Mouse (Mus musculus): ENCODE measurements at regions not wholly inside any gene's neighbourhood (a gene's known extent, or its start where the extent isn't known, plus 50 kb on each side); places are given as distances from the start of the nearest gene placed in this dataset.

DNA sequence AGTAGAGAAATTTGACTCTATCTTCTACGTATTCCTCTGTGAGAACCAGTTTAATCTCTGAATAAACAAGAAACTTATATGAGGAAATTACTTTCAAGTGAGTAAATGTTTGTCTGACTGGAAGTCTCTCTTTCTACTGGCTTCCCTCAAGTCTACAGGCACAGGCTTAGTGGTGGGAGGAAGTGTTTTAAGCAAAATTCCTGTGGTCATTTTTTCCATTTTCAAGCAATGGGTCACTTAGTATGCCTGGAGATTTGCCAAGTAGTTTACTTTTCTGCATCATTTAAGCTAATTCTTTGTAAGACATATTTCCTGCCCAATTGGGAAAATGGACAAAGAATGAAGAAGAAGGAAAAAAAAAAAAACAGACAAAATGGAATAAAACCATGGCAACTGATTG lies 632.9 kb downstream of the Slc22a22 start:
- no peaks in the 10 kb centered on the region for H3K36me3 ChIP-seq (ENCODE audit: control insufficient read depth in 1 of 2, insufficient read depth in 2 of 2, low read length in 2 of 2)
- no peak for DNase-seq (ENCODE audit: low read depth, low spot score)
- H3K27ac ChIP-seq (ENCODE audit: control insufficient read depth, low read depth, low read length), result no peak overlapping the region
- H3K4me3 ChIP-seq (ENCODE audit: control insufficient read depth in 1 of 2, insufficient read depth in 1 of 2, low read depth in 2 of 2, low read length in 2 of 2), result no peak overlapping the region
- H3K4me1 ChIP-seq (ENCODE audit: control insufficient read depth in 1 of 2, insufficient read depth in 2 of 2, low read length in 2 of 2), result no peaks in the 10 kb centered on the region
- H3K79me2 ChIP-seq (ENCODE audit: control insufficient read depth, insufficient read depth, low read length, poor library complexity), result no peaks in the 10 kb centered on the region
- no peak overlapping the region for H3K9ac ChIP-seq (ENCODE audit: control insufficient read depth, low read depth, low read length, poor library complexity, severe bottlenecking)
- no peaks in the 10 kb centered on the region for H3K27me3 ChIP-seq (ENCODE audit: control insufficient read depth in 1 of 2, insufficient read depth in 2 of 2, low read length in 2 of 2)
- no peaks in the 10 kb centered on the region for H3K9me3 ChIP-seq (replicated peaks; ENCODE audit: insufficient read depth, low read length)
- no peak for TF ChIP-seq TCF12 (IDR thresholded peaks at IDR 0.05; ENCODE audit: low read depth, low read length)
- no peak for TF ChIP-seq MAX (IDR thresholded peaks at IDR 0.05; ENCODE audit: low read length)
- no peak for TF ChIP-seq POLR2AphosphoS2 (IDR thresholded peaks at IDR 0.05; ENCODE audit: low read length)
- no peak for TF ChIP-seq ZC3H11A (IDR thresholded peaks at IDR 0.05; ENCODE audit: low read depth, low read length)
- TF ChIP-seq CHD1 (IDR thresholded peaks at IDR 0.05; ENCODE audit: low read depth, low read length), result no peak
- no peak for TF ChIP-seq JUND (IDR thresholded peaks at IDR 0.05; ENCODE audit: low read depth, low read length)
- no peak for TF ChIP-seq EP300 (IDR thresholded peaks at IDR 0.05; ENCODE audit: low read depth in 1 of 2, low read length in 2 of 2)
- TF ChIP-seq GATA1 (IDR thresholded peaks at IDR 0.05; ENCODE audit: low read depth, low read length), result no peak
- TF ChIP-seq ZKSCAN1 (IDR thresholded peaks at IDR 0.05; ENCODE audit: low read depth, low read length), result no peak
- TF ChIP-seq NRF1 (IDR thresholded peaks at IDR 0.05; ENCODE audit: insufficient read depth, low read depth, low read length, poor library complexity, severe bottlenecking), result no peak
- no peak for TF ChIP-seq POLR2AphosphoS5 (IDR thresholded peaks at IDR 0.05; ENCODE audit: borderline replicate concordance, low read depth, low read length)
- TF ChIP-seq CHD2 (IDR thresholded peaks at IDR 0.05; ENCODE audit: low read length), result no peak

DNA sequence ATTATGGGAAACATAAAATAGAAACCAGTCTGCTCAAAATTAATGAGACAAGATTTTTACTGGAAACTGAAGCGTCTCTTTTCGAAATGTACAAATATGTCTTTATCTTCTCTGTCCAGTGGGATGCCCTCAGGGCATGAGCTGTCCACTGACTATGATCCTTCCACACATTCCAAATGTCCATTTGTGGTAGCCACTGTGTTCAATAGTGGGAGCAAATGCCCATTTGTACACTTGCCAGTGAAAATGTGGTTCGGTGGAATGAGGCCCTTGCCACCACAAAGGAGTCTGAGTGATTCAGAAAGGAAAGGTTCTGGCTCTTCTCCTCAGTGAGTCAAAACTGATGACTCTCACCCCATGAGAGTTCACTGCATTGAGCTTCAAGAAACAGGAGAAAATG lies 635.9 kb downstream of the Slc22a22 start:
- DNase-seq (ENCODE audit: low read depth, low spot score), result no peak
- no peak overlapping the region for H3K27ac ChIP-seq (ENCODE audit: control insufficient read depth, low read depth, low read length)
- TF ChIP-seq USF2 (IDR thresholded peaks at IDR 0.05; ENCODE audit: borderline replicate concordance in 1 of 2, insufficient read depth in 1 of 2, low read depth in 1 of 2, low read length in 2 of 2) (no peak), CTCF (IDR thresholded peaks at IDR 0.05 in 2 of 3, conservative IDR thresholded peaks at IDR 0.05 in 1 of 3; ENCODE audit: control insufficient read depth in 1 of 3, insufficient read depth in 1 of 3, low read depth in 2 of 3, low read length in 3 of 3, poor library complexity in 1 of 3, severe bottlenecking in 1 of 3) (no peak), GATA1 (IDR thresholded peaks at IDR 0.05; ENCODE audit: low read depth, low read length) (no peak), POLR2AphosphoS2 (IDR thresholded peaks at IDR 0.05; ENCODE audit: low read length) (no peak), UBTF (IDR thresholded peaks at IDR 0.05; ENCODE audit: borderline replicate concordance, insufficient read depth, low read depth, low read length) (no peak), NELFE (IDR thresholded peaks at IDR 0.05; ENCODE audit: low read depth, low read length) (no peak), E2F4 (IDR thresholded peaks at IDR 0.05; ENCODE audit: borderline replicate concordance, low read depth, low read length) (no peak), EP300 (IDR thresholded peaks at IDR 0.05; ENCODE audit: low read depth in 1 of 2, low read length in 2 of 2) (no peak), RCOR1 (IDR thresholded peaks at IDR 0.05; ENCODE audit: low read depth, low read length) (no peak), POLR2A (IDR thresholded peaks at IDR 0.05; ENCODE audit: control insufficient read depth in 1 of 2, insufficient read depth in 1 of 2, low read depth in 1 of 2, low read length in 2 of 2, poor library complexity in 1 of 2) (no peak), MYC (IDR thresholded peaks at IDR 0.05; ENCODE audit: low read depth, low read length) (no peak), ZMIZ1 (IDR thresholded peaks at IDR 0.05; ENCODE audit: low read depth, low read length) (no peak), JUND (IDR thresholded peaks at IDR 0.05; ENCODE audit: low read depth, low read length) (no peak)
- no peaks in the 10 kb centered on the region for H3K36me3 ChIP-seq (ENCODE audit: control insufficient read depth in 1 of 2, insufficient read depth in 2 of 2, low read length in 2 of 2)
- H3K4me1 ChIP-seq (ENCODE audit: control insufficient read depth in 1 of 2, insufficient read depth in 2 of 2, low read length in 2 of 2), result no peaks in the 10 kb centered on the region
- no peaks in the 10 kb centered on the region for H3K79me2 ChIP-seq (ENCODE audit: control insufficient read depth, insufficient read depth, low read length, poor library complexity)
- H3K4me3 ChIP-seq (ENCODE audit: control insufficient read depth in 1 of 2, insufficient read depth in 1 of 2, low read depth in 2 of 2, low read length in 2 of 2), result no peak overlapping the region
- no peak overlapping the region for H3K9ac ChIP-seq (ENCODE audit: control insufficient read depth, low read depth, low read length, poor library complexity, severe bottlenecking)
- no peaks in the 10 kb centered on the region for H3K9me3 ChIP-seq (replicated peaks; ENCODE audit: insufficient read depth, low read length)
- H3K27me3 ChIP-seq (ENCODE audit: control insufficient read depth in 1 of 2, insufficient read depth in 2 of 2, low read length in 2 of 2), result no peaks in the 10 kb centered on the region
